Mouse (Mus musculus) urinary bladder, adult 18-20 months (tissue): Measurements from ENCODE around the gene Mtcp1.

Experiments
- DNase-seq, 2 experiments: peaks; one replicate each; pipeline ENCODE4 v3.0.0; 2022; ENCODE audit warnings: low spot score in 2 of 2, mixed read lengths in 2 of 2

Mtcp1 gene

DNA sequence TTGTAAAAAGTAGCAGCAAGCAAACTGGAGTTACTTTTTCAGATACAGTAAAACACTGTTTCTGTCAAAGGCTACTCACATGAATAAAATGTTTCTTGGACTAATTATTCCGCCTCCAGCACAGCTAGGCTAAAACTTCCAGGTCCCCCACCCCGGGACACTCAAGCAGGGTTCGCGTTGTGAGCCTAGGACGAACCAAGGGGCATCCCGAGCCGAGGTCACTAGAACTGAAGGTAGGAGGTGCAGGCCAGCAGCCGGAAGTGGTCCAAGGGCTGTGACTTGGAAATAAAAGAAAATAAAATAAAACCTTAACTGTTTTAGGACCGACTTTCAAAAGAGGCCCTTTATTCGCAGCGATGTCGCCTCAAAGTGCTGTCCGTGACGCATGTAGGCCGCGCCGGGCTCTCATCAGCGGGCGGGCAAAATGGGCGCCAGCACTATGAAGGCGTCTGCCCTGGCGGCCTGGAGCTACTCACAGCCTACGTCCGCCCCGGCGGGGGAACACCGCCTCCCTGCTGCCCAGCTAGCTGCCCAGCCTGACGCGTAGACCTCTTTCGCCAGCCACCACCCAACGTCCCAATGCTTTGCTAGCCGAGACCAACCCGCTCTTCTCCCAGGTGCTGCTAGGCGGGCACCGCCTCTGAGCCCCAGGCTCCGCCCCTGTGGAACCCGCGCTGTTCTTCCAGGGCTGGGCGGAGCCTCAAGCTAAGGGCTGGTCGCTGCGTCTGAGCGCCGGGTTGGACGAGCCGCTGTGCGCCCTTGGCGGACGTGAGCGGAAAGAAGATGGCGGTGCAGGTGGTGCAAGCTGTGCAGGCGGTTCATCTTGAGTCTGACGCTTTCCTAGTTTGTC lies at the start of gene Mtcp1, which contains the start of the genes Cmc4 and Brcc3:
TSS of gene Mtcp1 (minus strand) at position 653 of the 850 bp plus-strand sequence.
TSS of gene Cmc4 (minus strand) at position 649 of the 850 bp plus-strand sequence.
TSS of gene Brcc3 (plus strand) at position 693 of the 850 bp plus-strand sequence.
- DNase-seq = peak; percentile 69 to 83

DNA sequence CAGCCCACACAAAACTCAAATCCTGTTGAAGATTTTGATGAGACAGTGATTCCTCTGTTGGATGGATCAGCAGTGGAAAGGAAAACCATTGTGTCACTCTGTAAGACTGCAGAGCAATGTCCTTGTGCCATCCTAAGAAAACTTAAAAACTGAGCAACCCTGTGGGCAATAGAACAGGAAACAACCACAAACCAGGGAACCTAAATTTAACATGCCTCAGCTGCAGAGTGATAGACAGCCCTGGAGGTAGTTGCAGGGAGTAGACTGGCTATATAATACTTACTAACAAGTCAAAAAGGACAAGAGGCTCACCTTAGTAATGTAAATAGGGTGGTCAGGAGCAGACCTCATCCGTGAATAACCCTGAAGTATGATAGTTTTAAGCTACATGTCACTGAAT lies 38.2 kb upstream of the Mtcp1 start:
- no peak for DNase-seq

GRCm38 (mm10) chrX:75409711-75410110 lies 6.7 kb downstream of the Mtcp1 start:
- no peak for DNase-seq

DNA sequence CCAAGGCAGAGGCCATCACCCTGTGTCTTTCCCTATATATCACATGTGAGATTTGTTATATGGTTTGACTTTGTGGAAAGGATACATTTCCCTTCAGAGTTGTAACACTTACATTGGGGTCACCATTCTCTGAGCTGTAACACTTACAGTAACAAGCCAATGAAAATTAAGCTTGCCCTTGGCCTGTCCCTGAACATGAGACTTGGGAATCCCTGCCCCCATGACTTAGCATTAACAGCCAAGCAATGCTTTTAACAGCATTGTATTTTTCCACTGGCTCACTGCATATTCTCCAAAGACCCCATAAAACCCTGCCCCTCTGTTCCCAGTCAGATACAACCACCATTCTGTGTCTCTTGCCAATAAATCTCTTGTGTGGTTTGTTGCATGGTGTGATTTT lies 13.0 kb downstream of the Mtcp1 start:
- no peak for DNase-seq

- no peak for DNase-seq
Observed at GRCm38 (mm10) chrX:75402668-75403067, 13.7 kb downstream of the Mtcp1 start.

DNA sequence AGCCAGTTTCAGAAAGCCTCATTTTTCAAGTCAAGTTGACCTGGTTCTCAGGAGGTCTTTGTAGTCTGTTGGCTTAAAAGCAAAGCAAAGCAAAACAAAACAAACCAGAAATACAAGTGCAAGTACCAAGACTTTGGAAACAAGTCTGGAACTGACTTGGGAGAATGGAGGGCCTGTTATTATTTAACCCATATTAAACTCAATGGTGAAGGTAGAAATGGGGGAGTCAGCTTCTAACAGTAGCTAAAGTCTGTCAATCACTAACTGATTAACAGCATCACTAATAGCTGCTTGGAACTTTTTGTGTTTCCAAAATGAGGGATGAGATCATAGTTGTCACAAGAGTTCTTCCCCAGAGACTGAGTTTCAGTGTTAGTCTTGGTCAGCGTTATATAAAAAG lies 16.9 kb downstream of the Mtcp1 start:
- DNase-seq = no peak

DNA sequence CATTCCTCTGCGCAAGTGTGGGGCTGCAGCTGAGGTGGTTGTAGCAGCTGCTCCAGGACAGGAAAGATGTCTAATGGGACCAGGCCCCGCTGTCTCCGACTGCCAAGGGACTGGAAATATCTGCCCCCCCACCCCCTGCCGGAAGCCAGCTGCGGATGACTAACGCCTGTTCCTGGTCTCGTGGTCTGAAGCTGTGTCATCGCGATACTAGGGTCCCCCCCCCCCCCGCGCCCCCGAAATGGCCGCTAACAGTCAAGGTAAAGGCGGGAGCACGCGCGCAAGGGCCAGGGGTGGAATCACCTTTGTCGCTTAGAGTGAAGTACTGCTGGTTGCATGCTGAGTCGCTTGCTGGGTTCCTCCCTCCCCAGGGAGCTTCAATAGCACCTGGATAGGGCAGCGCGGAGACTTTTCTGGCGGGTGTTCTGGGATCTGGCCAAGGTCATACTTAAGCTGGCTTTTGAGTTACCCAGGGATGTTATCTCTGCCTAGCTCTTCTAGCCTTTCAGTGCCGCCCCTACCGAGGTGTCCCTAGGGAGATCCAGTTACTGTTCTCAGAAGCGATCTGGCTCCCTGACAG lies 34.1 kb downstream of the Mtcp1 start, which contains the start of the genes Fundc2 and F8:
TSS of gene Fundc2 (plus strand) at position 205 of the 577 bp plus-strand sequence.
TSS of gene F8 (minus strand) at position 421 of the 577 bp plus-strand sequence.
- peak; percentile 10 to 35 for DNase-seq

- no peak for DNase-seq
Observed at GRCm38 (mm10) chrX:75381699-75382098, 34.7 kb downstream of the Mtcp1 start.

DNA sequence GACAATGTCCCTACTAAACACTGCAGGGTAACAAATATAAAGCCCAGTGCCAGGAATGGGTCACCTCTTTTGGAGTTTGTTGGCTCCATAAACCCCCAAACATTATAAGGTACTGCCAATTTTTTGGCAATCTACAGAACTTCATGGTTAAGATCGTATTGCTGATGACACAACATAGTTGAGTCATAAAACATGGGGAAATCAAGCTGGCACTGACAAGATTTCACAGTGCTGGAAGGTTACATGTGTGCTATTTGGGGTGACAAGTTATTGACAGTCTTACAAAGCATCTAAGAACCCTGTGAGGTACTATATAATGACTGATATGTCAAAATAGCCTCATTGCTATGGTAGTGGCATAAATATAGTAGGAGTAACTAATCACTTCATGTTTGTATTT lies 35.2 kb downstream of the Mtcp1 start:
- no peak for DNase-seq

- no peak for DNase-seq
Observed at GRCm38 (mm10) chrX:75376815-75377214, 39.6 kb downstream of the Mtcp1 start.

DNA sequence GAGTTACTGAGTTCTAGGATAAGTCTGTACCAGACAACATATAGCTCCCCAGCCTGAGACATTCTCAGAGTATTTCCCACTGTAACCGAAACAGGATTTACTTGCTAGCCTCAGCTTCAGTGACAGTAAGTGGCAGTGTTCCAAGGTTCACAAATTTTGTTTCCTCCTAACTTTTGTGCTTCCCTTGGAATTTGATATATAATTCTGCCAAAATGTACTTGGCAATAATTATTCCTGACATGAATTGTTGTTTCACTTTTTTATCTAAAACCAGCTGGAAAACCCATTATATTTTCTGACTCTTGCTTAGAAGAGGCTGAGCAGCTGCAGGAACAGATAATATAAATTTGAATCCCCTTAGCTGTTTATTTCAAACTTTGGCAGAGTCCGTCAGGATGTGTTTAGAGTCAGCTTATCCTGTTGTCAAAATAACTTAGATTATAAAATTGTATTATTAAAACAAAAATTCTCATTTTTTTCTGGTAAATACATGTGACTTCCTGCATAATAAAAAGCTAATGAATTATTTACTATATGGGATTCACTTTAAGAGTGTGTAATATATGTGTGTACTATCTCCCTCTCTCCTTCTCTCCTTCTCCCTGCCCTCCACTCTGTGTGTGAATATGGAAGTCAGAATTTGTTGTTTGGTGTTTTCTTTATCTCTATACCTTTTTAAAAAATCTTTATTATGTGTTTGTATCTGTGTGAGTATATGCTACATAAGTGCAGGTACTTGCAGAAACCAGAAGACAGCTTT lies 43.5 kb downstream of the Mtcp1 start:
- no peak for DNase-seq

DNA sequence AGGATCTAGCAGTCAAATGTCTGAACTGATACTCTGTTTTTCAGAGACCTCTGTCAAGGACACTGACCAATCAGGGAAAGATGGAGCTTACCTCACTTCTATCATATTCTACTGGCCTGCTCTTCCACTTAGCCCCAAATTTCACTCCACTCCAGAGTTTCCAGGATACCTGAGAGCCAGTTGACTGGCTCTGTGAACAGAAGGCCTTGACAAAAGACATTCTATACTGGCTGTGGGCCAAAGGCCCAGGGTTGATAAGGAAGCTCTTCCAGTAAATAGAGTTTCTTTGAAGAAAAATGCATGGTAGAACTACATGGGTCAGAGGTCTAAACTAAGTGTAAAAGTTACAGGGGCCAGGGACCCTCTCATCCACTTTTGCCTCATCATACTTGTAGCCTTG lies 46.2 kb downstream of the Mtcp1 start:
- no peak for DNase-seq
